Mouse (Mus musculus) bone marrow macrophage, adult 2 months (primary cell): ENCODE data around the gene Rwdd4a. TPM values are rescaled to one million over a fixed set of nuclear protein-coding genes. Genes with fewer than 3 reads are reported as not detected.

Source experiments
- H3K27ac ChIP-seq: 2 replicates; pipeline ENCODE4 v1.5.1; 2012; ENCODE audit warnings: low read depth, low read length; ENCODE audit not compliant: insufficient read depth
- H3K4me1 ChIP-seq: 2 replicates; pipeline ENCODE4 v1.6.1; 2012; ENCODE audit warnings: low read length; ENCODE audit not compliant: control insufficient read depth, insufficient read depth
- H3K4me3 ChIP-seq: 2 replicates; pipeline ENCODE4 v1.5.1; 2012; ENCODE audit warnings: mild to moderate bottlenecking, low read length, moderate library complexity; ENCODE audit not compliant: insufficient read depth
- CTCF ChIP-seq: IDR thresholded peaks from 2 replicates; pipeline ENCODE4 v1.5.1; 2012; ENCODE audit warnings: low read depth, mild to moderate bottlenecking, low read length, moderate library complexity
- POLR2A ChIP-seq: IDR thresholded peaks from 2 replicates; pipeline ENCODE4 v1.6.1; 2012; ENCODE audit warnings: mild to moderate bottlenecking, low read depth, low read length, borderline replicate concordance
- polyA plus RNA-seq: library from polyadenylated mRNA; stranded (reverse); fragments of >200 nt; gene quantifications from 2 replicates; pipeline ENCODE4 v1.2.4, GENCODE M21; 2012; ENCODE audit not compliant: missing spikeins, insufficient read depth, insufficient read length

Gene Rwdd4a
- polyA plus RNA-seq, 1 experiment: 21.2 TPM

DNA sequence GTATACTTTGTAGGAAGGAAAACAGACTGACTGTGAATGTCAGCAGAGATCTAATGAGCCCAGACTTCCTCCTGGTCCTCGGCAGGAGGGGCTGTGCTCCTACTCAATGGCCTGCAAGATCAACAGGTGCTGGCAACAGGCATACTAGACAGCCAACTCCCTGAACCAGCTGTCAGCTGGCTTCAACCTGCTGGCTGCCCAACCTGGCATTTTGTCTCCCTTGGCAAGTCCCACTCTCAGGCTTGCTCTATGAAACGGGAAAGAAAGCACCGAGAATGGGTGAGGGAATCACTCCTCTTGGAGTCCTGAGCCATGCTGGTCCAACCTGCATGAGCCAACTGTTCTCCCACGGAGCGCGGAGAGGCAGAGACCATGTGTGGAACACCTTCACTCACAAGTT is 36.7 kb downstream of the Rwdd4a start:
- no peak overlapping the region for H3K27ac ChIP-seq
- TF ChIP-seq POLR2A (no peak), CTCF (no peak)
- H3K4me3 ChIP-seq: no peak overlapping the region
- H3K4me1 ChIP-seq: no peaks in the 10 kb centered on the region

DNA sequence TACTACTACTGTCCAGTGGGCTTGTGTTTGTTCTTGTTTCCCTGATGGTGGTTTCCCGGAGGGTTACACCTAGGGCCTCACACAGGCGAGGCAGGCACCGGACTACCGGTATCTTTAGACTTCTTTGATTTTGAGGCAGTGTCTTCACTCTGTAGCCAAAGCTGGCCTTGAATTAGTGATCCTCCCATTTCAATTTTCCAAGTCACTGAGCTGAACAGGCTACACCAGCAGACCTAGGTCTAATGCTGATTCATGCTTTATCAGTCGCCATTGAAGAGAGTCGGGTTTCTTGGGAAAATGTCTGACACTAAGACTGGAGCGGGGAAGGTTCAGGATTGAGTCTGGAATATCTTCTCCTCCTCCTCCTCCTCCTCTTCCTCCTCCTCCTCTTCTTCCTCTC is 40.0 kb downstream of the Rwdd4a start:
- TF ChIP-seq POLR2A: no peak
- no peak for TF ChIP-seq CTCF

DNA sequence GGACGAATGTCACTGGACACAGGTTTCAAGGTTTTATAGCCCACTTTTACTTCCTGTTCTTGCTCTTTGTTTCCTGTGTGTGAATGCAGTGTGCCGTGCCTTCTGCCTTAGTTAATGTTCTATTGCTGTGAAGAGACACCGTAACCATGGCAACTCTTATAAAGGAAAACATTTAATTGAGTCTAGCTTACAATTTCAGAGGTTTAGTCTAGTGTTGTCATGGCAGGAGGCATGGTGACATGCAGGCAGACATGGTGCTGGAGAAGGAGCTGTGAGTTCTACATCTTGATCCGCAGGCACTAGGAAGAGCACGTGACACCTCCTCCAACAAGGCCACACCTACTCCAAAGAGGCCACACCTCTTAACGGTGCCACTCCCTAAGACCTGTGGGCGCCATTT is 48.0 kb downstream of the Rwdd4a start:
- TF ChIP-seq CTCF: no peak
- TF ChIP-seq POLR2A: no peak
- Histone ChIP-seq H3K27ac (no peak overlapping the region), H3K4me3 (no peak overlapping the region), H3K4me1 (no peaks in the 10 kb centered on the region)

More for the DNA sequence above, 40.0 kb downstream of the Rwdd4a start:
- no peak overlapping the region for H3K4me3 ChIP-seq
- H3K27ac ChIP-seq: no peak overlapping the region
- no peaks in the 10 kb centered on the region for H3K4me1 ChIP-seq

DNA sequence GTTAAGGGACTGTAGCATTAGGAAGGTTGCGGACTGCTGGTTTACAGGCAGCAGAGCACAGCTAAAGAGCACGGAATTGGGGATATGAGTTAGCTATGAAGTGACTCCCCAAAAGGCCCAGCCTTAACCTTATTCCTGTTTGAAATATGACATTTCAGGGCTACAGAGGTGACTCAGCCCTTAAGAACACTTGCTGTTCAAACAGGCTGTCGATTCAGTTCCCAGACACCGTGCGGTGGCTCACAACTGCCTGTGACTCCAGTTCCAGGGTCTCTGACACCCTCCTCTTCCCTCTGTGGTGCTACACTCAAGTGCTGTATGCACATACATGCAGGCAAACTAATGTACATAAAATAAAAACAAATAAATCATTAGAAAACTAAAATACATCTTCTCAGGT is 55.2 kb downstream of the Rwdd4a start:
- TF ChIP-seq POLR2A (no peak), CTCF (no peak)
- Histone ChIP-seq H3K27ac (no peak overlapping the region), H3K4me3 (no peak overlapping the region), H3K4me1 (no peaks in the 10 kb centered on the region)

DNA sequence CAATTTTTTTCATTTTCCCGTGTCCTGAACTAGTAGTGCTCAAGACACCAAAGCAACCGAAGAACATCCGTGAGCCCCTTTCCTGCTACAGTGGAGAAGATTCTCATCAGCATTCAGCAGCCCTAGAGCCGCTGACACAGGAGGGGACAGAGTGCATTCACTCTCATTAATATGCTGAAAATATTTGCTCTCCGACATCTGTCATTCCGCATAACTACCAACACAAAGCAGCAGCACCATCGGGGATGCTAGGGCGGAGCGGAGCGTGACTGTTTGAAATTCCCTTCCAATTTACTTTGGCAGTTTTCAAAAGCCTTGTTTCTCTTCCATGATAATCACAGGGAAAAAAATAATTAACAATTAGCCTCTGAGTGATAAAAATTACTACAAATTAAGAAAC is 56.9 kb downstream of the Rwdd4a start:
- H3K4me1 ChIP-seq: no peaks in the 10 kb centered on the region
- no peak for TF ChIP-seq CTCF
- TF ChIP-seq POLR2A: no peak

DNA sequence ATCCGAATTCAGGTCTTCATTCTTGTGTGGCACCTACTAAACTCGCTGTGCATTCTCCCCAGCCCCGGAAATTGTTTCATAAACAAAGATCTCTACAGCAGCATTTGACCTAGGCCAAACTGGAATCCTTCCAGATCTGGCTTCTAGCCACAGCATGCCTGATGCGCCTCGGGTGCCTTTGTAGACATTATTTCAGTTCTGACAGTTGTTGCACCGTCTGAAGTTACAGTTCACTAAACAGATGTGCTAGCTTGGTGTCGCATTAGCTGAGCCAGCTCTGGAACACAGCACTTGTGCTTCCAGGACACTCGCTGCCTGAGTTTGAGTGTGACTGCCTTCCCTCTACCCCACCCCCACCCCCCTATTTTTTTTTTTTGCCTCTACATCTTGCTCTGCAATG is 67.2 kb downstream of the Rwdd4a start:
- no peaks in the 10 kb centered on the region for H3K4me1 ChIP-seq
- no peak overlapping the region for H3K27ac ChIP-seq
- H3K4me3 ChIP-seq: no peak overlapping the region
- no peak for TF ChIP-seq POLR2A

More for the DNA sequence above, 56.9 kb downstream of the Rwdd4a start:
- H3K27ac ChIP-seq: no peak overlapping the region
- H3K4me3 ChIP-seq: no peak overlapping the region

Other genes starting within 250 kb of the Rwdd4a start
- 0.12 TPM in 1 of 2 replicates, not detected in the other for gene Stox2, start 87.3 kb upstream of the Rwdd4a start, polyA plus RNA-seq
- gene Trappc11, start 194 bp upstream of the Rwdd4a start, polyA plus RNA-seq: 27.5 and 27.9 TPM in 2 replicates
- gene Ing2, start 141.9 kb downstream of the Rwdd4a start, polyA plus RNA-seq: 45.5 and 47.4 TPM in 2 replicates
- 8.2 and 9.5 TPM in 2 replicates for gene Cdkn2aip, start 180.3 kb downstream of the Rwdd4a start, polyA plus RNA-seq